14 mouse cellular contexts compared by ENCODE assay signal in genomic region chr4:134769081-134769811, GRCm38 (mm10). TPM values are rescaled to one million over a fixed set of nuclear protein-coding genes. Genes with fewer than 3 reads are reported as not detected.
DNase-seq lines count a peak whose midpoint lies in the region; ATAC-seq and TF ChIP-seq lines count a peak whose summit lies in the region.
"Had no signal": no experiment of that assay in that cellular context is flagged by ENCODE, and none has a peak within 500 bp of the region (broad histone marks: within the 10 kb centered on the region; RNA-seq: fewer than 3 reads in every experiment).

No protein-coding gene starts in this region.

- H3K4me3 ChIP-seq in heart, embryonic 11.5 days (ENCODE audit: low read depth, low read length) = no peak overlapping the region
- H3K4me3 ChIP-seq in liver, embryonic 13.5 days (replicated peaks) = no peak overlapping the region
- no peak overlapping the region for H3K4me3 ChIP-seq in liver, postnatal 0 days (ENCODE audit: low read depth, low read length)
- no peak overlapping the region for H3K4me3 ChIP-seq in cerebellum, adult 2 months (replicated peaks; ENCODE audit: insufficient read depth, low read depth, low read length)

- H3K4me1 ChIP-seq in heart, embryonic 11.5 days (ENCODE audit: control insufficient read depth, insufficient read depth, low read length) = peaks cover 34% of the 10 kb centered on the region
- peaks cover 81% of the 10 kb centered on the region for H3K4me1 ChIP-seq in liver, embryonic 13.5 days (replicated peaks)
- peaks cover 43% of the 10 kb centered on the region for H3K4me1 ChIP-seq in liver, postnatal 0 days (ENCODE audit: insufficient read depth)
- H3K4me1 ChIP-seq in cerebellum, adult 2 months (ENCODE audit: control insufficient read depth, insufficient read depth, low read length) = peaks cover 40% of the 10 kb centered on the region

- 47% methylated on average over 7 of the region's 7 CpGs for WGBS in heart, embryonic 11.5 days (ENCODE audit: insufficient replicate concordance)
- WGBS in liver, embryonic 13.5 days (ENCODE audit: insufficient replicate concordance) = 75% methylated on average over 7 of the region's 7 CpGs
- WGBS in liver, postnatal 0 days (ENCODE audit: insufficient replicate concordance) = 74% methylated on average over 7 of the region's 7 CpGs
- 18% methylated on average over 7 of the region's 7 CpGs for WGBS in cerebellum, adult 2 months

- no peak for TF ChIP-seq CTCF in liver, postnatal 0 days (IDR thresholded peaks at IDR 0.05; ENCODE audit: low read depth)
- no peak for TF ChIP-seq CTCF in cerebellum, adult 2 months (IDR thresholded peaks at IDR 0.05; ENCODE audit: borderline replicate concordance, insufficient read depth, low read depth, low read length)

- no peak overlapping the region for H3K4me2 ChIP-seq in heart, embryonic 11.5 days
- H3K4me2 ChIP-seq in liver, embryonic 13.5 days = no peak overlapping the region
- no peak overlapping the region for H3K4me2 ChIP-seq in liver, postnatal 0 days (ENCODE audit: low read depth, low read length)
- H3K4me2 ChIP-seq: hindbrain, embryonic 14.5 days had no signal

- no peaks in the 10 kb centered on the region for H3K36me3 ChIP-seq in heart, embryonic 11.5 days (ENCODE audit: control insufficient read depth, insufficient read depth, low read length)
- no peaks in the 10 kb centered on the region for H3K36me3 ChIP-seq in liver, embryonic 13.5 days
- H3K36me3 ChIP-seq in liver, postnatal 0 days (replicated peaks; ENCODE audit: insufficient read depth, low read length) = no peaks in the 10 kb centered on the region
- H3K36me3 ChIP-seq: midbrain, embryonic 10.5 days had no signal

- peak; percentile 94 for DNase-seq in heart, adult 11 months
- DNase-seq in liver, embryonic 13.5 days = no peak
- no peak for DNase-seq in liver, postnatal 0 days
- DNase-seq in cerebellum, adult 2 months = peak; percentile 65 to 72
- DNase-seq in gastrocnemius, postnatal 25 days = peak; percentile 72
- DNase-seq in thymus, adult 18-20 months = no peak
- no peak for DNase-seq in ovary, postnatal 14 days (ENCODE audit: low spot score)
- DNase-seq: layer of hippocampus, adult 9-11 months; spleen, adult 18-20 months had no signal

- no peak overlapping the region for H3K9ac ChIP-seq in heart, embryonic 11.5 days (ENCODE audit: low read depth, low read length)
- H3K9ac ChIP-seq in liver, embryonic 13.5 days = peak overlapping the region; percentile 97; the same call in 1 of the 2 replicates
- H3K9ac ChIP-seq in liver, postnatal 0 days (replicated peaks) = no peak overlapping the region
- H3K9ac ChIP-seq: hindbrain, embryonic 14.5 days had no signal

- no peak for ATAC-seq in heart, embryonic 11.5 days (replicated peaks; ENCODE audit: insufficient number of reproducible peaks, low FRiP score, low TSS enrichment)
- no peak for ATAC-seq in liver, embryonic 13.5 days (ENCODE audit: low read depth)
- no peak for ATAC-seq in liver, postnatal 0 days
- ATAC-seq: CD4-positive, CD25-positive, alpha-beta regulatory T cell, adult 4 months had no signal

- no peaks in the 10 kb centered on the region for H3K27me3 ChIP-seq in heart, embryonic 11.5 days (ENCODE audit: control insufficient read depth, insufficient read depth, low read length)
- no peaks in the 10 kb centered on the region; the same call in 1 of the 2 replicates for H3K27me3 ChIP-seq in liver, embryonic 13.5 days
- H3K27me3 ChIP-seq in liver, postnatal 0 days (ENCODE audit: insufficient read depth, low read length) = no peaks in the 10 kb centered on the region
- no peaks in the 10 kb centered on the region for H3K27me3 ChIP-seq in cerebellum, adult 2 months (ENCODE audit: control insufficient read depth, insufficient read depth, low read length)

- no peak for TF ChIP-seq POLR2A in cerebellum, adult 2 months (IDR thresholded peaks at IDR 0.05; ENCODE audit: borderline replicate concordance, insufficient read depth, low read length)

- no peak for TF ChIP-seq EP300 in liver, postnatal 0 days (IDR thresholded peaks at IDR 0.05; ENCODE audit: low read depth)

- no peak overlapping the region for H3K27ac ChIP-seq in heart, embryonic 11.5 days (ENCODE audit: low read depth, low read length)
- peak overlapping the region; percentile 14; the same call in 1 of the 2 replicates for H3K27ac ChIP-seq in liver, embryonic 13.5 days
- no peak overlapping the region for H3K27ac ChIP-seq in liver, postnatal 0 days (ENCODE audit: low read depth)
- peak overlapping the region; percentile 80 for H3K27ac ChIP-seq in cerebellum, adult 2 months (ENCODE audit: insufficient read depth, low read length)
- H3K27ac ChIP-seq: hindbrain, embryonic 14.5 days; kidney, postnatal 0 days; midbrain, embryonic 10.5 days had no signal

- no peaks in the 10 kb centered on the region for H3K9me3 ChIP-seq in heart, embryonic 11.5 days (replicated peaks; ENCODE audit: control insufficient read depth, low read length)
- H3K9me3 ChIP-seq in liver, embryonic 13.5 days (replicated peaks) = no peaks in the 10 kb centered on the region
- H3K9me3 ChIP-seq in liver, postnatal 0 days (ENCODE audit: low read length) = no peaks in the 10 kb centered on the region
- H3K9me3 ChIP-seq: midbrain, embryonic 10.5 days had no signal

RNA-seq across cellular contexts. Expression of gene Ldlrap1, which starts 1.4 kb away (rescaled TPM):
- polyA plus RNA-seq in heart, embryonic 11.5 days (2014; fragmentation: Nextera tagmentation; extraction: Ambion mirVana) = 11.4 and 13.5 TPM in 2 replicates
- polyA plus RNA-seq in liver, embryonic 13.5 days (2015; fragmentation: Nextera tagmentation; extraction: Ambion mirVana) = 20.3 and 23.1 TPM in 2 replicates
- 14.8 and 15.4 TPM in 2 replicates for polyA plus RNA-seq in liver, postnatal 0 days (2015; fragmentation: Nextera tagmentation; extraction: Ambion mirVana)
- 16.0 and 18.5 TPM in 2 replicates for polyA plus RNA-seq in cerebellum, adult 2 months (2012; rRNA removed)
- total RNA-seq in gastrocnemius, postnatal 25 days (2021) = 1 to 10 TPM; 3.2 to 5.0 TPM

Comparison
In these comparisons a context has a peak if more than half of its experiments do, and no peak if none do; other contexts are left out.
1. H3K27ac ChIP-seq: peak in liver, embryonic 13.5 days (single experiment) and cerebellum, adult 2 months (single experiment); none in heart, embryonic 11.5 days (single experiment) and liver, postnatal 0 days (single experiment).
2. DNase-seq: peak in heart, adult 11 months (single experiment), cerebellum, adult 2 months (2 of 2) and gastrocnemius, postnatal 25 days (single experiment); none in liver, embryonic 13.5 days (single experiment), liver, postnatal 0 days (single experiment), thymus, adult 18-20 months (0 of 2) and ovary, postnatal 14 days (single experiment).